In the genomic region with DNA sequence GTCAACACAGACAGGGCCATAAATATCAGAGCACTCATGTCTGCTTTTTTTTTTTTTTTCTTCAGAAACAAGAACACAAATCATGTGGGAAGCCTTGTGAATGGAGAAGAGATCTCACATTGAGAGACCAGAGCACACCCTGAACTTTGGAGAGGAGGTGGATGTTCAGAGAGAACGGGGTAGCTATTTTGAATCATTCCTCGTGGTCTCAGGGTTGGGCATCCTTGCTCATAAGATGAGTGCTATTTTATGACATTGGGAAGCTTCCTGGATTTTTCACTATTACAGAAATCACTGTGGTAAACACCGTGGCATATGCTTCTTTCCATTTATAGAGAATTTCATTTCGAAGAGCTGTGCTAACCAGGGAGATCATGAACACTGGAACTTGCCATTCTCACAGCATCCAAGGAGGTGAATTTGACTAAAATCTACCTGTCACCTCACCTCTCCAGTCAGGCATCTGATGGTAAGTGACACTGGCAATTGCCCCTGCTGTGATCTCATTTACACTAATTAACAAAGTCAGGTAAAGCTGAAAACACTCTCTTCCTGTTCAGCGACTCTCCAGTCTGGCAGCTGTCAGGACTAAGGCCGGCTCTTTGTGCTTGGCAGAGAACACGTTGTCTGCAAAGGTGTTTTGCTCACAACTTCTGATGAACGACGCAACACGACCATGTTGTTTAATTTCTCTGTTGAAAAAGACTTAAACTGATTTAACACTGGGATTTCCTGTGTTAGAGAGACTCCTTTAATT, we compare ENCODE assay signal across 13 mouse cellular contexts. TPM values are rescaled to one million over a fixed set of nuclear protein-coding genes. Genes with fewer than 3 reads are reported as not detected.
"Had no signal": no experiment of that assay in that cellular context is flagged by ENCODE, and none has a peak within 500 bp of the region (broad histone marks: within the 10 kb centered on the region; RNA-seq: fewer than 3 reads in every experiment).

No protein-coding gene starts in this region.

- DNase-seq: kidney, adult 18-20 months; kidney, postnatal 10 days; lung, embryonic 14.5 days; lung, postnatal 10 days; lung, postnatal 4 days; right cerebral cortex, adult 18-20 months; right cerebral cortex, postnatal 25 days; thymus, postnatal 14 days had no signal

- H3K4me2 ChIP-seq: liver, embryonic 12.5 days; lung, embryonic 14.5 days; midbrain, embryonic 15.5 days; neural tube, embryonic 13.5 days had no signal

- H3K27ac ChIP-seq: limb, embryonic 10.5 days; liver, embryonic 12.5 days; midbrain, embryonic 10.5 days; midbrain, embryonic 15.5 days; neural tube, embryonic 13.5 days had no signal

- H3K4me3 ChIP-seq: limb, embryonic 10.5 days; liver, embryonic 12.5 days; midbrain, embryonic 10.5 days; midbrain, embryonic 15.5 days; neural tube, embryonic 13.5 days had no signal

- H3K9me3 ChIP-seq: limb, embryonic 10.5 days; liver, embryonic 12.5 days; midbrain, embryonic 10.5 days; midbrain, embryonic 15.5 days; neural tube, embryonic 13.5 days had no signal

- ATAC-seq: liver, embryonic 12.5 days; midbrain, embryonic 15.5 days had no signal

- H3K4me1 ChIP-seq: limb, embryonic 10.5 days; liver, embryonic 12.5 days; midbrain, embryonic 10.5 days; midbrain, embryonic 15.5 days; neural tube, embryonic 13.5 days had no signal

- H3K9ac ChIP-seq: liver, embryonic 12.5 days; lung, embryonic 14.5 days; midbrain, embryonic 15.5 days; neural tube, embryonic 13.5 days had no signal

- H3K27me3 ChIP-seq: liver, embryonic 12.5 days; midbrain, embryonic 15.5 days; neural tube, embryonic 13.5 days had no signal

- H3K36me3 ChIP-seq: limb, embryonic 10.5 days; liver, embryonic 12.5 days; midbrain, embryonic 10.5 days; midbrain, embryonic 15.5 days; neural tube, embryonic 13.5 days had no signal

RNA-seq across cellular contexts. Expression of a gene that starts 57.0 kb away (rescaled TPM):
- polyA plus RNA-seq: limb, embryonic 10.5 days had no signal
